Mouse (Mus musculus): ENCODE data around the gene Arhgap27. TPM values are rescaled to one million over a fixed set of nuclear protein-coding genes. Genes with fewer than 3 reads are reported as not detected.
"Not testable (repeated sequence)": the region's sequence is repeated elsewhere in the genome, so short reads cannot be mapped to it uniquely, and the experiment has no call there.

Gene Arhgap27
- polyA plus RNA-seq, 1 experiment from 2014 or later, result 18.2 TPM

DNA sequence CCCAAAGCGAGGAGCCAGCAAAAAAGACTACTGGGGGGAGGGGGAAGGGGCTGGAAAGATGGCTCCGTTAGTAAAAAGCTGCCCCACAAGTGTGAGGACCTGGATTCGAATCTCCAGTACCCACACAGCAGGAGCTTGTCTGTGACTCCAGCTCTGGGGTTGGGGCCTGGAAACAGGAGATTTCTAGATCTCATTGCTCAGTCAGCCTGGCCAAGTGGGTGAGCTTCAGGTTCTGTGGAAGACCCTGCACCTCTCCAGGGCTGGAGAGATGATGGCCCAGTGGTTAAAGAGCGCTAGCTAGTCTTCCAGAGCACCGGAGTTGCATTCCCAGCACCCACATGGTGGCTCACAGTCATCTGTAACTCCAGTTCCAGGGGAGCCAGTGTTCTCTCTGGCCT is 70.6 kb downstream of the Arhgap27 start:
- no peak for ATAC-seq (ENCODE audit: low FRiP score, low TSS enrichment)
- WGBS, result 63% methylated on average over 5 of the region's 5 CpGs

DNA sequence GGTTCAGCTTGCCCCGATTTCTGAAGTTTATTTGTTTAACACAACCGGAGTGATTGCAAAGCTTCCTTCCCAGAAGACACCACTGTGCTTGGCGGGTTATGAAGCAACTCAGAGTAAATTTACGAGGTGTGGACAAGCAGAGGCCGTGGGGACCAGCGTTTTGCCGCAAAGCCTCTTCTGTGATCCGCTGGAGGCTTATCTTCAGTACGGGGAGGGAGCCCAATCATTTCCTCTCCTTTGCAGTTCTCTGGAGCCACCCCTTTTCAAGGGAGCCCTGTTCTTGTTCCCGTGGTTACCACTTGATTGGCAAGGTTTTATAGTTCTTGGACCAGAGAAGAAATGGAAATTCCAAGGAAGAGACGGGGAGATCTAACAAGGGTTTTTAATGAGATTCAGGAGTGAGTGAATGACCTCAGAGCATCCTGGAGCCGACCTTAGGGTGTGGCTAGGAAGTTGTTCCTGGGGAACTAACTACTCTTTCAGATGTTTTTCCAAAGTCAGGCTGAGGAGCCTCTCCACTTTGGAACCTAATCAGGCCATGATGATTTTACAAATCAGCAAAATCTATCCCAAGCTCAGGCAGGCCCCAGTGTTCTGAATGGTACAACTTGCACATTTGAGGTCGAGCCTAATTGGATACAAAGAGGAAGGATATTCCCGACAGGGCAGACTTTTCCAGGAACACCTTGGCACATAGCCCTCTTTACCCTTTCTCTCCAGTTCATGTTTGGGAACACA is 71.2 kb downstream of the Arhgap27 start:
- no peak for TF ChIP-seq CTCF (IDR thresholded peaks at IDR 0.05; ENCODE audit: low read depth)
- TF ChIP-seq EP300 (optimal IDR thresholded peaks at IDR 0.05), result no peak
- H3K9me3 ChIP-seq (ENCODE audit: control insufficient read depth, low read length), result no peaks in the 10 kb centered on the region
- H3K36me3 ChIP-seq (ENCODE audit: control insufficient read depth, insufficient read depth, low read length), result no peaks in the 10 kb centered on the region
- DNase-seq (ENCODE audit: low spot score), result peak; percentile 23
- peak; percentile 29; the same call in 1 of the 2 replicates for ATAC-seq (ENCODE audit: low FRiP score, low TSS enrichment)
- H3K9ac ChIP-seq (ENCODE audit: low read length), result no peak overlapping the region; the same call in 1 of the 2 replicates
- H3K4me3 ChIP-seq (ENCODE audit: low read depth, low read length), result no peak overlapping the region
- 8% methylated on average over 14 of the region's 14 CpGs for WGBS
- peak overlapping the region; percentile 49; the same call in 1 of the 2 replicates for H3K27ac ChIP-seq (replicated peaks)
- no peaks in the 10 kb centered on the region; the same call in 1 of the 2 replicates for H3K4me1 ChIP-seq (replicated peaks; ENCODE audit: control insufficient read depth, insufficient read depth)
- H3K27me3 ChIP-seq (ENCODE audit: control insufficient read depth, insufficient read depth, low read length), result no peaks in the 10 kb centered on the region
- no peak overlapping the region for H3K4me2 ChIP-seq (replicated peaks; ENCODE audit: low read depth)

More for the DNA sequence above, 70.6 kb downstream of the Arhgap27 start:
- H3K4me2 ChIP-seq (replicated peaks; ENCODE audit: low read depth), result no peak overlapping the region
- no peak overlapping the region for H3K27ac ChIP-seq (replicated peaks)
- no peaks in the 10 kb centered on the region for H3K9me3 ChIP-seq (ENCODE audit: control insufficient read depth, low read length)
- no peaks in the 10 kb centered on the region for H3K36me3 ChIP-seq (ENCODE audit: control insufficient read depth, insufficient read depth, low read length)
- TF ChIP-seq EP300 (optimal IDR thresholded peaks at IDR 0.05) (no peak), CTCF (IDR thresholded peaks at IDR 0.05; ENCODE audit: low read depth) (no peak)
- no peak for DNase-seq (ENCODE audit: low spot score)
- H3K4me3 ChIP-seq (ENCODE audit: low read depth, low read length), result no peak overlapping the region
- no peaks in the 10 kb centered on the region; the same call in 1 of the 2 replicates for H3K4me1 ChIP-seq (replicated peaks; ENCODE audit: control insufficient read depth, insufficient read depth)
- H3K27me3 ChIP-seq (ENCODE audit: control insufficient read depth, insufficient read depth, low read length), result no peaks in the 10 kb centered on the region
- no peak overlapping the region for H3K9ac ChIP-seq (ENCODE audit: low read length)

DNA sequence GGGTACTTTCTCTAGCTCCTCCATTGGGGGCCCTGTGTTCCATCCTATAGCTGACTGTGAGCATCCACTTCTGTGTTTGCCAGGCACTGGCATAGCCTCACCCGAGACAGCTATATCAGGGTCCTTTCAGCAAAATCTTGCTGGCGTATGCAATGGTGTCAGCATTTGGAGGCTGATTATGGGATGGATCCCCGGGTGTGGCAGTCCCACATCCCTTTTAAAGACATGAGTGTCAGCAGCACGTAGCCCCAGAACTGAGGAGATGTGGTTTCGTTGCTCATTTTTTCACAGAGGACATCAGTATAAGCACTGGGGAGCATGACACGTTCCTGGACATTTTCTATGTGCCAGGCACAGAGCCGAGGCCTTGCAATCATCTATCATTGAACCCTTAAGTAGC is 72.7 kb downstream of the Arhgap27 start:
- H3K4me2 ChIP-seq (replicated peaks; ENCODE audit: low read depth); H3K4me1 ChIP-seq (replicated peaks; ENCODE audit: control insufficient read depth, insufficient read depth); H3K9me3 ChIP-seq (ENCODE audit: control insufficient read depth, low read length); ATAC-seq (ENCODE audit: low FRiP score, low TSS enrichment); H3K27me3 ChIP-seq (ENCODE audit: control insufficient read depth, insufficient read depth, low read length); H3K36me3 ChIP-seq (ENCODE audit: control insufficient read depth, insufficient read depth, low read length); H3K27ac ChIP-seq (replicated peaks); DNase-seq (ENCODE audit: low spot score); H3K9ac ChIP-seq (ENCODE audit: low read length); H3K4me3 ChIP-seq (ENCODE audit: low read depth, low read length): not testable (repeated sequence)
- 82% methylated on average over 7 of the region's 7 CpGs for WGBS

DNA sequence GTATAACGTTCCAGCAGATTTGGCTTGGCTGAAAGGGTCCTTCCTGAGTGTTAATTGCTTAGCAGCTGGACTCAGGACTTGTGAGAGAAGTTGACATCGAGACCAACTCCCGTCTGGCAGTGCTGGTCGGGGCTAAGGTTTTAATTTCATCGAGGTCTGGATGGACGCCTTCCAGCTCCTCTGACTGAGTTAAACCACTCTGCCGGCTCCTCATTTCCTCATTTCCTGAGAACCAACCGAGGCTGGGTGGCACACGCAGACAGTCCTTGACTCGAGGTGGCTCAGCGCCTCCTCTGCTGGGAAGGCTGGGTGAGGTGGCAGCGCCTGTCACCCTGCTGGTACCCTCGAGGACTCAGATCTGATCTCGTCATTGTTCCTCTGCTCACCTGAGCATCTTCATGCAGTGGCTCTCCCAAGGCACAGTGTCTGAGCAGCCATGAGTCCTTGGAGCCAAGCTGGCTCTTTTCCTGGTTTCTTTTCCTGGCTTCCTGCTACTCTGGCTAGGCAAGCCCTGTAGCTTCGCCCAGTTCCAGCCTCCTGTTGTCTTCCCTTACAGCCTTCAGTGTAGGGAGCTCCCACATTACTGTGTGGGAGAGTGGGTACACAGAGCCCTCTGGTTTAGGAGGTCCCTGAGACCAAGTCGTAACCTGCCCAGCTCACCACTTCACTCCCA is 75.1 kb downstream of the Arhgap27 start:
- no peak overlapping the region for H3K4me2 ChIP-seq (replicated peaks; ENCODE audit: low read depth)
- no peaks in the 10 kb centered on the region for H3K36me3 ChIP-seq (ENCODE audit: control insufficient read depth, insufficient read depth, low read length)
- no peaks in the 10 kb centered on the region; the same call in 1 of the 2 replicates for H3K4me1 ChIP-seq (replicated peaks; ENCODE audit: control insufficient read depth, insufficient read depth)
- no peak for TF ChIP-seq EP300 (optimal IDR thresholded peaks at IDR 0.05)
- TF ChIP-seq CTCF (IDR thresholded peaks at IDR 0.05; ENCODE audit: low read depth), result no peak
- ATAC-seq (ENCODE audit: low FRiP score, low TSS enrichment) (no peak), DNase-seq (ENCODE audit: low spot score) (no peak)
- WGBS, result 52% methylated on average over 16 of the region's 16 CpGs
- no peak overlapping the region for H3K27ac ChIP-seq (replicated peaks)
- no peak overlapping the region for H3K4me3 ChIP-seq (ENCODE audit: low read depth, low read length)
- no peak overlapping the region for H3K9ac ChIP-seq (ENCODE audit: low read length)
- H3K9me3 ChIP-seq (ENCODE audit: control insufficient read depth, low read length), result no peaks in the 10 kb centered on the region
- H3K27me3 ChIP-seq (ENCODE audit: control insufficient read depth, insufficient read depth, low read length), result no peaks in the 10 kb centered on the region

DNA sequence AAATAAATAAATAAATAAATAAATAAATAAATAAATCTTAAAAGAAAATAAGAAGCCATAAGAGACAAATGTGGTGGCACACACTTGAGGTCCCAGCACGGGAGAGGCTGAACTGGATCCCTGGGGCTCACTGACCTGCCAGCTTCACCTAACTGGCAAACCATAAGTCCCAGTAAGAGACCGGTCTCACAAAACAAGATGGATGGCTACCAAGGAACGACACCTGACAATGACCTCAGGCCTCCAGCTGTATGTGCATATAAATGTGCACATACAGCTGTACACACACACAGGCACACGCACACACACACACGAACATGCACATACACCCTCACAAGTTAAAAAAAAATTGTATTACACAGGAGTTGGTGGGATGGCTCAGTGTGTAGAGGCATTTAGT is 76.6 kb downstream of the Arhgap27 start:
- Histone ChIP-seq H3K9me3 (ENCODE audit: control insufficient read depth, low read length) (no peaks in the 10 kb centered on the region), H3K36me3 (ENCODE audit: control insufficient read depth, insufficient read depth, low read length) (no peaks in the 10 kb centered on the region), H3K27me3 (ENCODE audit: control insufficient read depth, insufficient read depth, low read length) (no peaks in the 10 kb centered on the region), H3K4me3 (ENCODE audit: low read depth, low read length) (no peak overlapping the region), H3K4me2 (replicated peaks; ENCODE audit: low read depth) (no peak overlapping the region), H3K4me1 (replicated peaks; ENCODE audit: control insufficient read depth, insufficient read depth) (no peaks in the 10 kb centered on the region; the same call in 1 of the 2 replicates), H3K9ac (ENCODE audit: low read length) (no peak overlapping the region), H3K27ac (replicated peaks) (no peak overlapping the region)
- ATAC-seq (ENCODE audit: low FRiP score, low TSS enrichment), result no peak
- DNase-seq (ENCODE audit: low spot score), result no peak
- WGBS, result 92% methylated on average over 5 of the region's 5 CpGs
- TF ChIP-seq CTCF (IDR thresholded peaks at IDR 0.05; ENCODE audit: low read depth) (no peak), EP300 (optimal IDR thresholded peaks at IDR 0.05) (no peak)

DNA sequence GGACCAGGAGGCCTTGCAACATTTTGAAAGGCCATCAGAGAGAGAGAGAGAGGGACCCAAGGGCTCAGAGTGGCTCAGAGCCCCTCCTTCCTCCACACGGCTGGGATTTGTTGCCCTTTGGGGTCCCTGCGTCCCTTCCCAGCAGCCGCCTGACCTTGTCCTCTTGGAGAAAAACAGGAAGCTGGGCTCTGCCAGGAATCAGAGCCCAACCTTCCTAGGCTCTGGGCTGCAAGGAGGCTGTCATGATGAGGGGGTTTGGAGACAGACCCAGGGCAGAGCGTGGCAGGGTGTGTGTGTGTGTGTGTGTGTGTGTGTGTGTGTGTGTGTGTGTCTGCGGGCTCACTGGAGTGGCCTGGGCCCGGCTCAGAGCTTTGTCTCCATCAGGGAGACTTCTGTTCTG is 77.5 kb downstream of the Arhgap27 start:
- Histone ChIP-seq H3K4me2 (replicated peaks; ENCODE audit: low read depth) (no peak overlapping the region), H3K36me3 (ENCODE audit: control insufficient read depth, insufficient read depth, low read length) (no peaks in the 10 kb centered on the region), H3K4me1 (replicated peaks; ENCODE audit: control insufficient read depth, insufficient read depth) (no peaks in the 10 kb centered on the region), H3K9me3 (ENCODE audit: control insufficient read depth, low read length) (no peaks in the 10 kb centered on the region), H3K9ac (ENCODE audit: low read length) (no peak overlapping the region), H3K4me3 (ENCODE audit: low read depth, low read length) (no peak overlapping the region), H3K27ac (replicated peaks) (peak overlapping the region; percentile 56), H3K27me3 (ENCODE audit: control insufficient read depth, insufficient read depth, low read length) (no peaks in the 10 kb centered on the region)
- peak; percentile 73 for ATAC-seq (ENCODE audit: low FRiP score, low TSS enrichment)
- DNase-seq (ENCODE audit: low spot score), result no peak
- WGBS, result 34% methylated on average over 6 of the region's 6 CpGs
- TF ChIP-seq CTCF (IDR thresholded peaks at IDR 0.05; ENCODE audit: low read depth) (no peak), EP300 (optimal IDR thresholded peaks at IDR 0.05) (no peak)

Data from stomach, postnatal 0 days (tissue).